Mouse (Mus musculus) neural tube, embryonic 15.5 days (tissue): ENCODE measurements around the gene Slc16a5. TPM values are rescaled to one million over a fixed set of nuclear protein-coding genes. Genes with fewer than 3 reads are reported as not detected.

Experiments
- ATAC-seq: fragments of 200-750 bp; cut with Nextera tagmentation; 2 replicates; pipeline ENCODE4 v1.8.0; 2017; ENCODE audit warnings: mild to moderate bottlenecking, moderate TSS enrichment, moderate library complexity; ENCODE audit not compliant: low FRiP score
- H3K27ac ChIP-seq: fragments of 300-500 bp; sonication (generic); replicated peaks from 2 replicates; pipeline ENCODE4 v1.5.1; 2015; ENCODE audit warnings: mild to moderate bottlenecking, inconsistent platforms
- H3K27me3 ChIP-seq: fragments of 300-500 bp; sonication (generic); replicated peaks from 2 replicates; pipeline ENCODE4 v1.6.1; 2015; ENCODE audit warnings: inconsistent platforms
- H3K36me3 ChIP-seq: fragments of 300-500 bp; sonication (generic); 2 replicates; pipeline ENCODE4 v1.6.1; 2015; ENCODE audit warnings: inconsistent platforms
- H3K4me1 ChIP-seq: fragments of 300-500 bp; sonication (generic); 2 replicates; pipeline ENCODE4 v1.6.1; 2015; ENCODE audit warnings: inconsistent platforms
- H3K4me2 ChIP-seq: fragments of 300-500 bp; sonication (generic); 2 replicates; pipeline ENCODE4 v1.6.1; 2015; ENCODE audit warnings: inconsistent platforms, mild to moderate bottlenecking, moderate library complexity
- H3K4me3 ChIP-seq: fragments of 300-500 bp; sonication (generic); replicated peaks from 2 replicates; pipeline ENCODE4 v1.5.1; 2015; ENCODE audit warnings: mild to moderate bottlenecking, inconsistent platforms
- H3K9ac ChIP-seq: fragments of 300-500 bp; sonication (generic); replicated peaks from 2 replicates; pipeline ENCODE4 v1.6.1; 2015; ENCODE audit warnings: mild to moderate bottlenecking, inconsistent platforms
- H3K9me3 ChIP-seq: fragments of 300-500 bp; sonication (generic); replicated peaks from 2 replicates; pipeline ENCODE4 v1.6.1; 2016; ENCODE audit warnings: inconsistent platforms
- WGBS: fragments of 180-500 bp; shearing (Covaris S2); methylation state at CpG from one replicate; pipeline ENCODE4 v1.1.7; 2015; ENCODE audit warnings: mixed read lengths; 5-methylcytosine and 5-hydroxymethylcytosine counted together
- microRNA-seq: library from miRNA; unstranded; fragments of <30 nt; microRNA quantifications from one replicate; pipeline ENCODE4, GENCODE M21; 2017
- polyA plus RNA-seq: library from polyadenylated mRNA; unstranded; fragments of >200 nt; fragmentation: Nextera tagmentation; extraction: Ambion mirVana; gene quantifications from 2 replicates; pipeline ENCODE4 v1.2.1, GENCODE M21; 2015

The Slc16a5 gene
- polyA plus RNA-seq, 1 experiment from 2014 or later: 0.44 TPM

GRCm38 (mm10) chr11:115521080-115521479 lies 58.8 kb downstream of the Slc16a5 start:
- Histone ChIP-seq H3K4me1 (no peaks in the 10 kb centered on the region), H3K4me3 (no peak overlapping the region), H3K9ac (no peak overlapping the region), H3K36me3 (peaks cover 29% of the 10 kb centered on the region), H3K27me3 (no peaks in the 10 kb centered on the region), H3K9me3 (no peaks in the 10 kb centered on the region), H3K27ac (no peak overlapping the region), H3K4me2 (no peak overlapping the region)
- 87% methylated on average over 4 of the region's 4 CpGs for WGBS
- no peak for ATAC-seq

GRCm38 (mm10) chr11:115522238-115522637 lies 60.0 kb downstream of the Slc16a5 start:
- Histone ChIP-seq H3K4me2 (no peak overlapping the region), H3K9ac (no peak overlapping the region), H3K36me3 (peaks cover 41% of the 10 kb centered on the region), H3K27ac (no peak overlapping the region), H3K4me3 (no peak overlapping the region), H3K27me3 (no peaks in the 10 kb centered on the region), H3K4me1 (no peaks in the 10 kb centered on the region), H3K9me3 (no peaks in the 10 kb centered on the region)
- 87% methylated on average over 2 of the region's 2 CpGs for WGBS
- ATAC-seq: no peak

GRCm38 (mm10) chr11:115522703-115523102 lies 60.4 kb downstream of the Slc16a5 start:
- peaks cover 44% of the 10 kb centered on the region for H3K36me3 ChIP-seq
- H3K9ac ChIP-seq: no peak overlapping the region
- no peaks in the 10 kb centered on the region for H3K27me3 ChIP-seq
- H3K9me3 ChIP-seq: no peaks in the 10 kb centered on the region
- H3K27ac ChIP-seq: no peak overlapping the region
- WGBS: 77% methylated on average over 2 of the region's 2 CpGs
- no peak overlapping the region for H3K4me3 ChIP-seq
- no peaks in the 10 kb centered on the region for H3K4me1 ChIP-seq
- no peak for ATAC-seq
- H3K4me2 ChIP-seq: no peak overlapping the region

Small RNA genes within 50 kb of the gene (microRNA-seq; reads per million reads assigned to microRNA genes)
- gene Mir3968: not detected

Other genes starting within 250 kb of the Slc16a5 start
- gene Grin2c, start 195.2 kb upstream of the Slc16a5 start, polyA plus RNA-seq: 0.34 and 0.44 TPM in 2 replicates
- 18.6 and 21.5 TPM in 2 replicates for gene Fdxr, start 185.4 kb upstream of the Slc16a5 start, polyA plus RNA-seq
- 2.0 and 2.1 TPM in 2 replicates for gene Fads6, start 164.8 kb upstream of the Slc16a5 start, polyA plus RNA-seq
- 0.15 and 0.26 TPM in 2 replicates for gene Otop2, start 155.3 kb upstream of the Slc16a5 start, polyA plus RNA-seq
- 0.09 and 0.14 TPM in 2 replicates for gene Ush1g, start 140.4 kb upstream of the Slc16a5 start, polyA plus RNA-seq
- 2.5 and 2.6 TPM in 2 replicates for gene Otop3, start 127.7 kb upstream of the Slc16a5 start, polyA plus RNA-seq
- 49.5 and 55.6 TPM in 2 replicates for gene Hid1, start 94.7 kb upstream of the Slc16a5 start, polyA plus RNA-seq
- 21.5 and 23.9 TPM in 2 replicates for gene Cdr2l, start 80.6 kb upstream of the Slc16a5 start, polyA plus RNA-seq
- 175 and 183 TPM in 2 replicates for gene Mrpl58, start 58.7 kb upstream of the Slc16a5 start, polyA plus RNA-seq
- 949 and 1,025 TPM in 2 replicates for gene Atp5h, start 42.5 kb upstream of the Slc16a5 start, polyA plus RNA-seq
- gene Kctd2, start 42.3 kb upstream of the Slc16a5 start, polyA plus RNA-seq: 19.0 and 22.4 TPM in 2 replicates
- 0.09 and 0.10 TPM in 2 replicates for gene Trim80, start 21.9 kb upstream of the Slc16a5 start, polyA plus RNA-seq
- gene Armc7, start 13.2 kb downstream of the Slc16a5 start, polyA plus RNA-seq: 16.2 and 17.8 TPM in 2 replicates
- gene Nt5c, start 29.4 kb downstream of the Slc16a5 start, polyA plus RNA-seq: 95.5 and 96.2 TPM in 2 replicates
- gene Jpt1, start 51.9 kb downstream of the Slc16a5 start, polyA plus RNA-seq: 1,012 and 1,180 TPM in 2 replicates
- gene Sumo2, start 73.8 kb downstream of the Slc16a5 start, polyA plus RNA-seq: 882 and 892 TPM in 2 replicates
- 101 and 120 TPM in 2 replicates for gene Nup85, start 102.0 kb downstream of the Slc16a5 start, polyA plus RNA-seq
- 81.0 and 83.8 TPM in 2 replicates for gene Mrps7, start 141.5 kb downstream of the Slc16a5 start, polyA plus RNA-seq
- gene Gga3, start 141.6 kb downstream of the Slc16a5 start, polyA plus RNA-seq: 34.6 and 35.0 TPM in 2 replicates
- 11.5 and 19.4 TPM in 2 replicates for gene Mif4gd, start 150.5 kb downstream of the Slc16a5 start, polyA plus RNA-seq
- gene Slc25a19, start 165.8 kb downstream of the Slc16a5 start, polyA plus RNA-seq: 49.0 and 52.8 TPM in 2 replicates
- 192 and 194 TPM in 2 replicates for gene Grb2, start 246.1 kb downstream of the Slc16a5 start, polyA plus RNA-seq